Mouse (Mus musculus): ENCODE results near the gene Gpr146. TPM values are rescaled to one million over a fixed set of nuclear protein-coding genes. Genes with fewer than 3 reads are reported as not detected.

Gpr146 gene
- polyA plus RNA-seq, 1 experiment from 2014 or later = 2.6 TPM

DNA sequence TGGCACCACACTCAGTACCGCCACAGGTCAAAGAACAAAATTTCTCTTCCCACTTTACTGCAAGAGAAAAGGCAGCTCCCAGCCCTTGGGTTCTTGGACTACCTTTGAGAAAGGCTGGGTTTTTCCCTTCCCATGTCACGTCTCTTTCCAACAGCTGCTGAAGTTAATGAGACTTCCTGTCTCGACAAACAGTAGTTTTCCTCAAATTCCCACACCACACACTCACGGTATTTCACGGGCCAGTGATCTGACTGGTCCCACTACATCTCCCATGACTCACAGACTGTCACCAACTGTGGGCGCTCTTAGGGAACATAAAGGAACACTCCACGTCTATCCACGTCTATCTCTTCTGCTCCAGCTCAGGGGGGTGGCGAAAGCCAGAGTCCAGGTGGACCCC, 47.7 kb downstream of the Gpr146 start:
- H3K27ac ChIP-seq (replicated peaks) = no peak overlapping the region
- H3K36me3 ChIP-seq = no peaks in the 10 kb centered on the region
- H3K27me3 ChIP-seq = no peaks in the 10 kb centered on the region
- no peak overlapping the region for H3K9ac ChIP-seq (replicated peaks)
- 89% methylated on average over 9 of the region's 9 CpGs for WGBS
- no peak for ATAC-seq (ENCODE audit: low FRiP score, low read depth)
- H3K4me1 ChIP-seq = peaks cover 28% of the 10 kb centered on the region
- no peak overlapping the region for H3K4me2 ChIP-seq (replicated peaks)
- no peak overlapping the region for H3K4me3 ChIP-seq
- no peaks in the 10 kb centered on the region for H3K9me3 ChIP-seq

GRCm38 (mm10) chr5:139427001-139427400, 49.5 kb downstream of the Gpr146 start:
- Histone ChIP-seq H3K36me3 (no peaks in the 10 kb centered on the region), H3K9ac (replicated peaks) (no peak overlapping the region), H3K9me3 (no peaks in the 10 kb centered on the region), H3K4me2 (replicated peaks) (no peak overlapping the region), H3K4me3 (no peak overlapping the region), H3K27me3 (no peaks in the 10 kb centered on the region), H3K4me1 (peaks cover 44% of the 10 kb centered on the region), H3K27ac (replicated peaks) (no peak overlapping the region)
- ATAC-seq (ENCODE audit: low FRiP score, low read depth) = no peak
- 87% methylated on average over 9 of the region's 9 CpGs for WGBS

DNA sequence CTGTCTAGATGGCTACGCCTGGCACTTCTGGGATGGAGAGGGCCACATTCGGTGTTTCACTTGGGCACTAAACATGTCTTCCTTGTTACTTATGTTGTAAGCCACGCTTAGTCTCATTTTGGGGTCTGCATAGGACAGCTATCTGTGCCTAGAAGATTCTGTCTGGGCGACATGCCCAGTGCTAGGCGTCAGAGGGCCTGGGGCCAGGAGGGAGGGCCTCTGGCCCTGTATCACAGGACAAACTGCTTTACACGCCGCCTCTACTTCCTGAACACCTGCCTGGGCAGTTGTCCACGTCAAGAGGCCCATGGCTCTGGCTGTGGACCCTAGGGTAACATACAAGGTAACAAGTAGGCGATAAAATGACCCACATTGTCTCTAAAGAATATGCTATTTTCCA, 50.5 kb downstream of the Gpr146 start:
- Histone ChIP-seq H3K4me3 (no peak overlapping the region), H3K9me3 (no peaks in the 10 kb centered on the region), H3K27ac (replicated peaks) (no peak overlapping the region), H3K36me3 (no peaks in the 10 kb centered on the region), H3K27me3 (no peaks in the 10 kb centered on the region), H3K4me2 (replicated peaks) (no peak overlapping the region), H3K4me1 (peaks cover 44% of the 10 kb centered on the region), H3K9ac (replicated peaks) (no peak overlapping the region)
- ATAC-seq (ENCODE audit: low FRiP score, low read depth) = no peak
- 93% methylated on average over 9 of the region's 9 CpGs for WGBS

DNA sequence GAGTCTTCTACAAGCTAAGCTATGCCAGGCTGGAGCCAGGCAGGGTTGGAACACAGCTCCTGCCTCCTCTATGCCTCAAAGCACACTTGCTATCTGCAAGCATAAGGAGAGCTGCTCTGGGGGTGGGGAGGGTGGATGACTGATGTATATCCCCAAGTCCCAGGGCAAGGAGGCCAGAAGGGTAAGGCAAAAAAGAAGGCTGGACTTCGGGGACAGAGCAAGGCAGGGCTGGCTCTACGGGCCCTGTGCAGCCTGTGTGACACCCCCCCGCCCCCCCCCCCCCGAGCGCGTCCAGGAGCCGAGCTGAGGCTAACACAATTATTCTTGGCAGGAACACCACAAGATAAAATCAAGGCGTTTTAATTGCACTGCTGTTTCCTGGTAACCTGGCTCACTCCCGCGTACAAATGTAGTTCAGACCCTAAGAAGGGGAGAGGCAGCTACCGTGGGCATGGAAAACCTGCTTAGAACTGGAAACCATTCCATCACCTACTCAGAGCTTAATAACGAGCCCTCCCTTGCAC, 52.4 kb downstream of the Gpr146 start:
- no peaks in the 10 kb centered on the region for H3K36me3 ChIP-seq
- H3K4me1 ChIP-seq = peaks cover 49% of the 10 kb centered on the region
- no peak overlapping the region for H3K9ac ChIP-seq (replicated peaks)
- H3K27ac ChIP-seq (replicated peaks) = peak overlapping the region; percentile 39; the same call in 1 of the 2 replicates
- ATAC-seq (ENCODE audit: low FRiP score, low read depth) = no peak
- H3K27me3 ChIP-seq = no peaks in the 10 kb centered on the region
- no peaks in the 10 kb centered on the region for H3K9me3 ChIP-seq
- 64% methylated on average over 12 of the region's 12 CpGs for WGBS
- H3K4me2 ChIP-seq (replicated peaks) = no peak overlapping the region
- H3K4me3 ChIP-seq = no peak overlapping the region

DNA sequence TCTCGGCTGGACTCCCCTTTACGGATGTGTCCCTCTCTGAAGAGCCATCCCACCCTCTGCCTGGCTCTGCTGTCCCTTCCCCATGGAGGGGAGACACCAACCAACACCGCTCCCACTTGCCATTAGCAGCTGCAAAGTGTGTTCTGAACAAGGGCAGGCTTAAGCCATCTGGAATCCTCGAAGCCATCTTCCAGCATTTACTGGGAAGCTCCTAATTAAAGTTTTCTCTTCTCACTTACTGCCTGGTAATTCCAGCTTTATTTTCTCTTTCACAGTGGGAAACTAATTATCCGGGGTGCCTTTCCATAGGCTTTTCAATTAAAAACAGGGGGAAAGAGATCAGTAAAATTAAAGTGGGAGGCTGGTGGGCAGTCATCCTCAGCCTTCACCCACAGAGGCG, 54.8 kb downstream of the Gpr146 start:
- no peak overlapping the region for H3K9ac ChIP-seq (replicated peaks)
- ATAC-seq (ENCODE audit: low FRiP score, low read depth) = no peak

GRCm38 (mm10) chr5:139432747-139433508, 55.4 kb downstream of the Gpr146 start:
- WGBS = 54% methylated on average over 7 of the region's 7 CpGs
- Histone ChIP-seq H3K9ac (replicated peaks) (no peak overlapping the region), H3K4me3 (no peak overlapping the region), H3K27ac (replicated peaks) (no peak overlapping the region), H3K9me3 (no peaks in the 10 kb centered on the region), H3K27me3 (no peaks in the 10 kb centered on the region), H3K4me1 (peaks cover 62% of the 10 kb centered on the region), H3K4me2 (replicated peaks) (no peak overlapping the region), H3K36me3 (no peaks in the 10 kb centered on the region)
- ATAC-seq (ENCODE audit: low FRiP score, low read depth) = no peak

More for the DNA sequence above, 54.8 kb downstream of the Gpr146 start:
- H3K27me3 ChIP-seq = no peaks in the 10 kb centered on the region
- 33% methylated on average over 6 of the region's 6 CpGs for whole genome bisulfite sequencing
- no peak overlapping the region for H3K4me2 ChIP-seq (replicated peaks)
- peaks cover 62% of the 10 kb centered on the region for H3K4me1 ChIP-seq
- no peak overlapping the region for H3K4me3 ChIP-seq
- no peaks in the 10 kb centered on the region for H3K36me3 ChIP-seq
- H3K27ac ChIP-seq (replicated peaks) = 0 out of 2 replicates have a peak overlapping the region, but pooled peaks have one; percentile 8
- no peaks in the 10 kb centered on the region for H3K9me3 ChIP-seq

GRCm38 (mm10) chr5:139433842-139434568, 56.5 kb downstream of the Gpr146 start:
- no peaks in the 10 kb centered on the region for H3K27me3 ChIP-seq
- no peak overlapping the region for H3K4me3 ChIP-seq
- H3K9me3 ChIP-seq = no peaks in the 10 kb centered on the region
- WGBS = 82% methylated on average over 9 of the region's 9 CpGs
- no peak overlapping the region for H3K4me2 ChIP-seq (replicated peaks)
- no peaks in the 10 kb centered on the region for H3K36me3 ChIP-seq
- H3K4me1 ChIP-seq = peaks cover 66% of the 10 kb centered on the region
- peak overlapping the region; percentile 58; the same call in 1 of the 2 replicates for H3K27ac ChIP-seq (replicated peaks)
- H3K9ac ChIP-seq (replicated peaks) = no peak overlapping the region
- no peak for ATAC-seq (ENCODE audit: low FRiP score, low read depth)

DNA sequence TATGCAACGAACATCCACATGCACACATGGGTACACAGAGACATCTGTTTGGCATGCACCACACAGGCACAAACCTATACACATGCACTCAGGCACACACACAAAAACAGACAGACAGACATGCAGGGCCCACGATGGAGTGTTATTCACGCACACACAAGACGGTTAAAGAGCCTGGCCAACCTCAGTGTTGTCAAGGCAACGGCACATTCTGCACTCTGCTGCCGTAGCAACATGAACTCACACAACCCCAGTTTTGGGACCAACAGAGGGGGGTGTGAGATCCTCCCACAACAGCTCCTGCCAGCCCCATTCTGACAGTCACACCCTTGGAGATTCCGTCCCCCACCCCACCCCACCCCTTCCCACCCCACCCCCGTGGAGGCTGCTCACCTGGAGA, 57.4 kb downstream of the Gpr146 start:
- H3K27ac ChIP-seq (replicated peaks) = peak overlapping the region; percentile 58; the same call in 1 of the 2 replicates
- no peak overlapping the region for H3K9ac ChIP-seq (replicated peaks)
- H3K4me3 ChIP-seq = no peak overlapping the region
- 20% methylated on average over 8 of the region's 8 CpGs for WGBS
- peak; percentile 58 for ATAC-seq (ENCODE audit: low FRiP score, low read depth)
- H3K27me3 ChIP-seq = no peaks in the 10 kb centered on the region
- peaks cover 57% of the 10 kb centered on the region for H3K4me1 ChIP-seq
- 0 out of 2 replicates have a peak overlapping the region, but pooled peaks have one; percentile 9 for H3K4me2 ChIP-seq (replicated peaks)
- H3K9me3 ChIP-seq = no peaks in the 10 kb centered on the region
- no peaks in the 10 kb centered on the region for H3K36me3 ChIP-seq

- no peak overlapping the region for H3K4me3 ChIP-seq
Observed at GRCm38 (mm10) chr5:139437769-139438168, 60.3 kb downstream of the Gpr146 start.

DNA sequence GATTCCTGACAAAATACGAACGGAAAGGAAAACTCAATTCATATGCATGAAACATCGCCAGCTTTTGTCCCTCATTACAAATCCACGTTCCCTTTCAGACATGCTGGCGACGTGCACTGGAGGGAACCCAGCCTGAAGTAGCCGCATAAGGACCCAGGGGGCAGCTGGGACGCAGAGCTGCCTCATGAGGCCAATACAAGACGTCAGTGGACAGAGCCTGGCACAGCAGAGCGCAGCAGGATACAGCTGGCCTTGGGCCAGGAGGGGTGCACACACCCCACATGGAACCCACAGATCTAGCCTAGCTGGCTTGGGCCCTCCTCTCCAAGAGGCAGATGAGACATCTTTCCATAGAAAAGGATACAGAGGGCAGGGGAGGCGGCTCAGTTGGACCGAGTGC, 60.9 kb downstream of the Gpr146 start:
- peak overlapping the region; percentile 43; the same call in 1 of the 2 replicates for H3K27ac ChIP-seq (replicated peaks)
- no peak overlapping the region for H3K4me3 ChIP-seq
- H3K9ac ChIP-seq (replicated peaks) = no peak overlapping the region
- ATAC-seq (ENCODE audit: low FRiP score, low read depth) = no peak
- no peaks in the 10 kb centered on the region for H3K36me3 ChIP-seq
- peaks cover 30% of the 10 kb centered on the region for H3K4me1 ChIP-seq
- WGBS = 70% methylated on average over 12 of the region's 12 CpGs
- H3K4me2 ChIP-seq (replicated peaks) = no peak overlapping the region
- H3K9me3 ChIP-seq = no peaks in the 10 kb centered on the region
- no peaks in the 10 kb centered on the region for H3K27me3 ChIP-seq

More at GRCm38 (mm10) chr5:139437769-139438168, 60.3 kb downstream of the Gpr146 start:
- Histone ChIP-seq H3K4me2 (replicated peaks) (no peak overlapping the region), H3K27me3 (no peaks in the 10 kb centered on the region), H3K9ac (replicated peaks) (no peak overlapping the region), H3K27ac (replicated peaks) (no peak overlapping the region), H3K36me3 (no peaks in the 10 kb centered on the region), H3K4me1 (peaks cover 31% of the 10 kb centered on the region), H3K9me3 (no peaks in the 10 kb centered on the region)
- no peak for ATAC-seq (ENCODE audit: low FRiP score, low read depth)
- 89% methylated on average over 4 of the region's 4 CpGs for WGBS

- WGBS = 84% methylated on average over 5 of the region's 5 CpGs
- Histone ChIP-seq H3K4me1 (peaks cover 11% of the 10 kb centered on the region), H3K4me2 (replicated peaks) (no peak overlapping the region), H3K27me3 (no peaks in the 10 kb centered on the region), H3K27ac (replicated peaks) (no peak overlapping the region), H3K36me3 (no peaks in the 10 kb centered on the region), H3K9me3 (no peaks in the 10 kb centered on the region), H3K4me3 (no peak overlapping the region), H3K9ac (replicated peaks) (no peak overlapping the region)
- no peak for ATAC-seq (ENCODE audit: low FRiP score, low read depth)
Observed at GRCm38 (mm10) chr5:139440451-139440850, 63.0 kb downstream of the Gpr146 start.
